Mouse (Mus musculus): ENCODE results near the gene Rad9a. TPM values are rescaled to one million over a fixed set of nuclear protein-coding genes. Genes with fewer than 3 reads are reported as not detected.

The Rad9a gene
- polyA plus RNA-seq, 1 experiment from 2014 or later: 28.9 TPM

GRCm38 (mm10) chr19:4169378-4169784, 32.1 kb downstream of the Rad9a start:
- Histone ChIP-seq H3K4me1 (peaks cover 10% of the 10 kb centered on the region), H3K4me3 (peak overlapping the region; percentile 44), H3K4me2 (peak overlapping the region; percentile 84), H3K9me3 (replicated peaks) (no peaks in the 10 kb centered on the region), H3K36me3 (ENCODE audit: poor library complexity, severe bottlenecking) (no peaks in the 10 kb centered on the region), H3K27me3 (no peaks in the 10 kb centered on the region), H3K27ac (peak overlapping the region; percentile 88), H3K9ac (peak overlapping the region; percentile 83)
- WGBS: under 1% methylated on average over 43 of the region's 43 CpGs
- peak; percentile 97 for ATAC-seq

- H3K4me3 ChIP-seq: no peak overlapping the region
- H3K27ac ChIP-seq: no peak overlapping the region
- ATAC-seq: no peak
- H3K27me3 ChIP-seq: no peaks in the 10 kb centered on the region
- 83% methylated on average over 9 of the region's 9 CpGs for WGBS
- H3K36me3 ChIP-seq (ENCODE audit: poor library complexity, severe bottlenecking): peaks cover 1% of the 10 kb centered on the region; the same call in 1 of the 2 replicates
- H3K4me2 ChIP-seq: no peak overlapping the region
- peaks cover 23% of the 10 kb centered on the region for H3K4me1 ChIP-seq
- H3K9me3 ChIP-seq (replicated peaks): no peaks in the 10 kb centered on the region
- 0 out of 2 replicates have a peak overlapping the region, but pooled peaks have one; percentile 5 for H3K9ac ChIP-seq
Measured at GRCm38 (mm10) chr19:4166678-4167476, 34.6 kb downstream of the Rad9a start.

- no peak overlapping the region for H3K4me2 ChIP-seq
- no peak overlapping the region for H3K27ac ChIP-seq
- ATAC-seq: no peak
- peaks cover 16% of the 10 kb centered on the region for H3K4me1 ChIP-seq
- peaks cover 21% of the 10 kb centered on the region for H3K36me3 ChIP-seq (ENCODE audit: poor library complexity, severe bottlenecking)
- no peak overlapping the region for H3K4me3 ChIP-seq
- no peak overlapping the region for H3K9ac ChIP-seq
- H3K27me3 ChIP-seq: no peaks in the 10 kb centered on the region
- WGBS: 81% methylated on average over 2 of the region's 2 CpGs
- no peaks in the 10 kb centered on the region for H3K9me3 ChIP-seq (replicated peaks)
Measured at GRCm38 (mm10) chr19:4164721-4165120, 36.7 kb downstream of the Rad9a start.

- peaks cover 15% of the 10 kb centered on the region for H3K4me1 ChIP-seq
- H3K4me3 ChIP-seq: no peak overlapping the region
- H3K27me3 ChIP-seq: no peaks in the 10 kb centered on the region
- H3K4me2 ChIP-seq: no peak overlapping the region
- no peaks in the 10 kb centered on the region for H3K9me3 ChIP-seq (replicated peaks)
- no peak for ATAC-seq
- no peak overlapping the region; the same call in 1 of the 2 replicates for H3K27ac ChIP-seq
- WGBS: 89% methylated on average over 3 of the region's 3 CpGs
- peaks cover 27% of the 10 kb centered on the region for H3K36me3 ChIP-seq (ENCODE audit: poor library complexity, severe bottlenecking)
- no peak overlapping the region for H3K9ac ChIP-seq
Measured at GRCm38 (mm10) chr19:4164100-4164499, 37.4 kb downstream of the Rad9a start.

- H3K9ac ChIP-seq: peak overlapping the region; percentile 80
- H3K4me1 ChIP-seq: peaks cover 13% of the 10 kb centered on the region
- peak overlapping the region; percentile 66 for H3K4me3 ChIP-seq
- no peak; the same call in 1 of the 2 replicates for ATAC-seq
- no peaks in the 10 kb centered on the region for H3K27me3 ChIP-seq
- H3K27ac ChIP-seq: peak overlapping the region; percentile 74; the same call in 1 of the 2 replicates
- H3K9me3 ChIP-seq (replicated peaks): no peaks in the 10 kb centered on the region
- H3K4me2 ChIP-seq: peak overlapping the region; percentile 86
- peaks cover 33% of the 10 kb centered on the region for H3K36me3 ChIP-seq (ENCODE audit: poor library complexity, severe bottlenecking)
- 30% methylated on average over 4 of the region's 4 CpGs for WGBS
Measured at GRCm38 (mm10) chr19:4163543-4163887, 37.9 kb downstream of the Rad9a start.

GRCm38 (mm10) chr19:4162646-4163542, 38.6 kb downstream of the Rad9a start, which contains the start of gene Rps6kb2:
Gene Rps6kb2 (minus strand): TSS chr19:4163354.
- H3K27ac ChIP-seq: peak within 1 kb of the TSS; percentile 74; the same call in 1 of the 2 replicates
- H3K9ac ChIP-seq: peak within 1 kb of the TSS; percentile 80
- peak within 1 kb of the TSS; percentile 66 for H3K4me3 ChIP-seq
- ATAC-seq: peak; percentile 90
- 7% methylated on average over 42 of the region's 42 CpGs for WGBS
- peak within 1 kb of the TSS; percentile 86 for H3K4me2 ChIP-seq
- H3K4me1 ChIP-seq: peaks cover 13% of the 10 kb centered on the region
- peaks cover 39% of the 10 kb centered on the region for H3K36me3 ChIP-seq (ENCODE audit: poor library complexity, severe bottlenecking)
- H3K9me3 ChIP-seq (replicated peaks): no peaks in the 10 kb centered on the region
- H3K27me3 ChIP-seq: no peaks in the 10 kb centered on the region

- Histone ChIP-seq H3K4me3 (no peak overlapping the region), H3K27me3 (no peaks in the 10 kb centered on the region), H3K27ac (no peak overlapping the region), H3K4me2 (no peak overlapping the region), H3K4me1 (peaks cover 13% of the 10 kb centered on the region), H3K36me3 (ENCODE audit: poor library complexity, severe bottlenecking) (peaks cover 67% of the 10 kb centered on the region), H3K9ac (no peak overlapping the region), H3K9me3 (replicated peaks) (no peaks in the 10 kb centered on the region)
- no peak for ATAC-seq
- WGBS: 94% methylated on average over 8 of the region's 8 CpGs
Measured at GRCm38 (mm10) chr19:4159049-4159448, 42.4 kb downstream of the Rad9a start.

GRCm38 (mm10) chr19:4156771-4157170, 44.7 kb downstream of the Rad9a start:
- WGBS: 90% methylated on average over 12 of the region's 12 CpGs
- peaks cover 88% of the 10 kb centered on the region for H3K36me3 ChIP-seq (ENCODE audit: poor library complexity, severe bottlenecking)
- no peak overlapping the region for H3K27ac ChIP-seq

GRCm38 (mm10) chr19:4156073-4156579, 45.3 kb downstream of the Rad9a start:
- H3K27me3 ChIP-seq: no peaks in the 10 kb centered on the region
- H3K9me3 ChIP-seq (replicated peaks): no peaks in the 10 kb centered on the region
- no peak overlapping the region for H3K4me3 ChIP-seq
- no peak for ATAC-seq
- H3K27ac ChIP-seq: no peak overlapping the region; the same call in 1 of the 2 replicates
- WGBS: 69% methylated on average over 18 of the region's 20 CpGs
- no peak overlapping the region for H3K4me2 ChIP-seq
- peaks cover 86% of the 10 kb centered on the region for H3K36me3 ChIP-seq (ENCODE audit: poor library complexity, severe bottlenecking)
- no peak overlapping the region for H3K9ac ChIP-seq
- H3K4me1 ChIP-seq: no peaks in the 10 kb centered on the region

More at GRCm38 (mm10) chr19:4156771-4157170, 44.7 kb downstream of the Rad9a start:
- Histone ChIP-seq H3K9me3 (replicated peaks) (no peaks in the 10 kb centered on the region), H3K4me2 (no peak overlapping the region), H3K4me3 (no peak overlapping the region), H3K27me3 (no peaks in the 10 kb centered on the region), H3K4me1 (no peaks in the 10 kb centered on the region), H3K9ac (no peak overlapping the region)
- ATAC-seq: no peak

- ATAC-seq: no peak
- no peak overlapping the region; the same call in 1 of the 2 replicates for H3K27ac ChIP-seq
- WGBS: 67% methylated on average over 6 of the region's 6 CpGs
- no peak overlapping the region for H3K9ac ChIP-seq
- H3K36me3 ChIP-seq (ENCODE audit: poor library complexity, severe bottlenecking): peaks cover 86% of the 10 kb centered on the region
- H3K4me3 ChIP-seq: no peak overlapping the region
- no peak overlapping the region for H3K4me2 ChIP-seq
- no peaks in the 10 kb centered on the region for H3K27me3 ChIP-seq
- H3K9me3 ChIP-seq (replicated peaks): no peaks in the 10 kb centered on the region
- no peaks in the 10 kb centered on the region for H3K4me1 ChIP-seq
Measured at GRCm38 (mm10) chr19:4155223-4156072, 46.0 kb downstream of the Rad9a start.
